Mouse (Mus musculus): ENCODE data around the gene Tcea3.

DNA sequence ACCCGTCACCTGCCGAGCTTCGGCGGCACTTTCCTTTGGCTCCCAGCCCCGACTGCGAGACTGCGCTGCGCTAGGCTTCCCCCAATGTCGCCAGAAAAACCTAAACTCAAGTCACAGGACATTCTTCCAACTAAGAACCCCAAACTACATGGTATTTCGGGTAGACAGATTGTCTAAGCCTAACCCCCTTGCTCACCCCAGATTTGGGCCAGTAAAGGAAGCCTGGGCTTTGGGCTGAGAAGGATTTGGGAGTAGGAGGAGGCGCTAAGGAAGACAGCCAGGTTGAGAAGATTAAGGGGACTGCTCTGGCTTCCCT lies 1.8 kb downstream of the Tcea3 start:
- TF ChIP-seq POLR2A (IDR thresholded peaks at IDR 0.05; ENCODE audit: insufficient read depth, low read length), result no peak
- no peak for TF ChIP-seq CTCF (IDR thresholded peaks at IDR 0.05; ENCODE audit: low read depth, low read length)
